Mouse (Mus musculus) embryonic fibroblast, embryonic 13.5 days (primary cell): Measurements from ENCODE around the gene Prss45.

Experiments
- CTCF ChIP-seq: IDR thresholded peaks from 2 replicates; pipeline ENCODE4 v1.5.1; 2011; ENCODE audit warnings: mild to moderate bottlenecking, control low read depth, low read length, moderate library complexity, borderline replicate concordance; ENCODE audit not compliant: insufficient read depth
- POLR2A ChIP-seq: IDR thresholded peaks from 2 replicates; pipeline ENCODE4 v1.6.1; 2011; ENCODE audit warnings: low read depth, mild to moderate bottlenecking, control low read depth, low read length, moderate library complexity

- TF ChIP-seq POLR2A (peak; percentile 62), CTCF (no peak)
Measured at GRCm38 (mm10) chr9:110879998-110880561, 45.7 kb downstream of the Prss45 start, which contains the start of gene Tmie.
